Mouse (Mus musculus) heart, postnatal 0 days (tissue): ENCODE results near the gene Mrps6. TPM values are rescaled to one million over a fixed set of nuclear protein-coding genes. Genes with fewer than 3 reads are reported as not detected.

Experiments
- ATAC-seq: fragments of 200-750 bp; cut with Nextera tagmentation; 2 replicates; pipeline ENCODE4 v1.8.0; 2017; ENCODE audit warnings: low read depth, moderate number of reproducible peaks, moderate library complexity; ENCODE audit not compliant: insufficient read depth
- DNase-seq: peaks from one replicate; pipeline ENCODE4 v3.0.0-alpha.2; 2016; ENCODE audit warnings: low spot score
- H3K27ac ChIP-seq: fragments of 300-500 bp; sonication (generic); 2 replicates; pipeline ENCODE4 v1.5.1; 2014; ENCODE audit warnings: low read depth, mild to moderate bottlenecking
- H3K27me3 ChIP-seq: fragments of 300-500 bp; sonication (generic); 2 replicates; pipeline ENCODE4 v1.6.1; 2014; ENCODE audit warnings: low read length, mixed read lengths; ENCODE audit not compliant: control insufficient read depth, insufficient read depth
- H3K36me3 ChIP-seq: fragments of 300-500 bp; sonication (generic); replicated peaks from 2 replicates; pipeline ENCODE4 v1.6.1; 2014; ENCODE audit warnings: low read length, mixed read lengths; ENCODE audit not compliant: control insufficient read depth, insufficient read depth
- H3K4me1 ChIP-seq: fragments of 300-500 bp; sonication (generic); 2 replicates; pipeline ENCODE4 v1.6.1; 2014; ENCODE audit warnings: antibody characterized with exemption; ENCODE audit not compliant: control insufficient read depth, insufficient read depth
- H3K4me2 ChIP-seq: fragments of 300-500 bp; sonication (generic); 2 replicates; pipeline ENCODE4 v1.6.1; 2014; ENCODE audit warnings: low read depth, mild to moderate bottlenecking, low read length, moderate library complexity
- H3K4me3 ChIP-seq: fragments of 300-500 bp; sonication (generic); 2 replicates; pipeline ENCODE4 v1.5.1; 2014; ENCODE audit warnings: low read depth, low read length
- H3K9ac ChIP-seq: fragments of 300-500 bp; sonication (generic); replicated peaks from 2 replicates; pipeline ENCODE4 v1.6.1; 2014; ENCODE audit warnings: low read depth, low read length, mixed read lengths
- H3K9me3 ChIP-seq: fragments of 300-500 bp; sonication (generic); replicated peaks from 2 replicates; pipeline ENCODE4 v1.6.1; 2016; ENCODE audit warnings: low read length; ENCODE audit not compliant: control insufficient read depth
- CTCF ChIP-seq: IDR thresholded peaks from 2 replicates; pipeline ENCODE4 v1.5.1; 2016; ENCODE audit warnings: antibody characterized with exemption, control low read depth, low read depth
- EP300 ChIP-seq: IDR thresholded peaks from 2 replicates; pipeline ENCODE4 v1.6.1; 2016; ENCODE audit warnings: antibody characterized with exemption, low read depth
- WGBS: fragments of 180-500 bp; shearing (Covaris S2); extraction: QIAGEN DNeasy Blood & Tissue Kit; methylation state at CpG from one replicate; pipeline ENCODE4 v1.1.7; 2014; 5-methylcytosine and 5-hydroxymethylcytosine counted together
- polyA plus RNA-seq: library from polyadenylated mRNA; unstranded; fragments of >200 nt; fragmentation: Nextera tagmentation; extraction: Ambion mirVana; gene quantifications from 2 replicates; pipeline ENCODE4 v1.2.1, GENCODE M21; 2015
- total RNA-seq: library from RNA; depleted of rRNA; stranded (reverse); fragments of >200 nt; gene quantifications from 2 replicates; pipeline ENCODE4 v1.2.3, GENCODE M21; 2014; ENCODE audit warnings: low replicate concordance

The Mrps6 gene
- total and polyA plus RNA-seq, 2 experiments from 2014 or later = 43.7 to 115 TPM

DNA sequence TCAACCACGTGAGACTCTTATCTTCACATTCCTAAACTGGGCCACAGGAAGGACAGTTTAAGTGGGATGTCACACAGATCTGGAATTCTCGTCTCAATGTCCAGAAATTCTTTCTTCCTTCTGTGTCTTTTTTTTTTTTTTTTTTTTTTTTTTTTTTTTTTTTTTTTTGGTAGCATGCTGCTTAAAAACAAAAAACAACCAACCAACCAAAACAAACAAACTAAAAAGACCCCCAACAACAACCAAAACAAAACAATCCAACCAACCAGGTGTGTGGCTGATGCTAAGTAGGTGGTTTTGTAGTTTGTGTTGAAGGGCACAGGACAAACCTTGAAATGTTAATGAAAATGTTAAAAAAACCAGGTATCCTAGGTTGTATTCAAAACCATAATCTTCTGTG is 1.4 kb upstream of the Mrps6 start:
- Histone ChIP-seq H3K27me3 (no peaks in the 10 kb centered on the region), H3K4me3 (no peak overlapping the region), H3K9me3 (peaks cover 9% of the 10 kb centered on the region), H3K4me2 (no peak overlapping the region), H3K4me1 (peaks cover 12% of the 10 kb centered on the region; the same call in 1 of the 2 replicates), H3K27ac (no peak overlapping the region), H3K36me3 (no peaks in the 10 kb centered on the region), H3K9ac (no peak overlapping the region)
- no peak for DNase-seq
- TF ChIP-seq CTCF (no peak), EP300 (no peak)
- ATAC-seq = no peak
- WGBS = 15% methylated on average over 2 of the region's 2 CpGs

DNA sequence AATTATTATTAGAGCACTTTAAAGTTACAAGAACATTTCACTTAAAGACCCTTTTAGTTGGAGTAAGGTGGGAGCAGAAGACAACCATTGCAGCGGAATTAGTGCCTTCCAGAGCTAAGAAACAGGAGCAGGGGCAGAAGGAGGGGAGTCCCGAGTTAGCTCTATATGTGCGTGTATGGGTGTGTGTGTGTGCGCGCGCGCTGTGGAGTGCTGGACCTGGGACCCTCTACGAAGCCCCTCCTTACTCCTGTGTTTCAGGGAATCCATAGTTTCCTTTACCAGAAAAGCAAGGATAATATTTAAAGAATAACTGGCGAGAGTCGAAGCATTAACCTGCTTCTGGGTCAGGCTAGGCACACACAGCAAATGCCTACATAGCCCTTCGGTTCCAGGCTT is 616 bp upstream of the Mrps6 start:
- no peak for TF ChIP-seq EP300
- TF ChIP-seq CTCF = no peak
- H3K4me1 ChIP-seq = peaks cover 12% of the 10 kb centered on the region; the same call in 1 of the 2 replicates
- peak overlapping the region; percentile 84 for H3K9ac ChIP-seq
- H3K27ac ChIP-seq = peak overlapping the region; percentile 80
- peaks cover 9% of the 10 kb centered on the region for H3K9me3 ChIP-seq
- peak overlapping the region; percentile 99 for H3K4me2 ChIP-seq
- DNase-seq (no peak), ATAC-seq (no peak)
- 5% methylated on average over 11 of the region's 11 CpGs for WGBS
- H3K27me3 ChIP-seq = no peaks in the 10 kb centered on the region
- peaks cover 6% of the 10 kb centered on the region; the same call in 1 of the 2 replicates for H3K36me3 ChIP-seq
- peak overlapping the region; percentile 96 for H3K4me3 ChIP-seq

DNA sequence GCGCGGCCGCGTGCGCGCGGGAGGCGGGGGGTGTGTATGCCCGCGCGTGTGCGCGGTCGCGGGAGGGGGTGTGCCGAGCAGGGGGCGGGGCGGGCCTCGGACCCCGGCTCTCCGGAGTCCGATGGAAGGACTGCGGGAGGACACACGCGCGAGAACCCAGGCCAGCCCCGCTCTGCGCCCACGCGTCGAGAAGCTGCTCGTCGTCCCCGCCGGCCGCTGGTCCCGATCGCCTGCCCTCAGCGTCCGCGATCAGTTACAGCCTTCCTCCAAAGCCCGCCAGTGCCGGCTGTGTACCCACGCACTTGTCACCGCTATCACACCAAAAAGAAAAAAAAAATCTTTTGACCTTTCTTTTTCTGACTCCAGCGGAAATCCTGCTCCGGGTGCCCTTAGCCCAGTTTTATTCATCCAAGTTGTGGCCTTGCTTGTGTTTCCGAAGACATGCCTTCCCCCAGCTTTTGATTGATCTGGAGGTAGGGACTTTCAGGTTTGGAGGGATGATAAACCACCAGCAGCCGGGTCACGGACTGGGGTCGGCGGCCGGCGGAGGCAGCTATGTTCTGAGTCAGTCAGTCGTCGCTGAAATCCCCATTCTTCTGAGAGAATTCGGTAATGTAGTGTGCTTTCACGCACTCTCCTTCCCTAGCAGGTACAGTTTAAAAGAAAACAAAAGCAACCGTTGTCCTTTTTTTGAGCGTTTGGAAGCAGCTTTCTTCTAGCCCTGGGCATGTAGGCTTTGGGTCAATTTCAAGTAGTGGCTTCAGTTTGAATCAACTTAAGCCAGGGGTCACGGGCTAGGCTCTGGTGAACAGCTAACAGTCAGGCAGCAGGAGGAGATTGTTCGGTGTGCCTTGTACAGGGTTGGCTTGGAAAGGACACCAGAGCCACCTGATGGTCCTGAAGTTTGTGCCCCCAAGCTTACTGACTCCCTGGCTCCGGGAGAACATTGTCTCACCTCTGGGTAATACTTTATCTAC is 862 bp downstream of the Mrps6 start:
- ATAC-seq = peak; percentile 5; the same call in 1 of the 2 replicates
- Histone ChIP-seq H3K9ac (peak overlapping the region; percentile 84), H3K27me3 (no peaks in the 10 kb centered on the region), H3K27ac (peak overlapping the region; percentile 80), H3K9me3 (peaks cover 5% of the 10 kb centered on the region), H3K36me3 (peaks cover 13% of the 10 kb centered on the region), H3K4me1 (peaks cover 12% of the 10 kb centered on the region; the same call in 1 of the 2 replicates), H3K4me3 (peak overlapping the region; percentile 96), H3K4me2 (peak overlapping the region; percentile 99)
- DNase-seq = no peak
- WGBS = 4% methylated on average over 51 of the region's 63 CpGs
- TF ChIP-seq EP300 (no peak), CTCF (no peak)

DNA sequence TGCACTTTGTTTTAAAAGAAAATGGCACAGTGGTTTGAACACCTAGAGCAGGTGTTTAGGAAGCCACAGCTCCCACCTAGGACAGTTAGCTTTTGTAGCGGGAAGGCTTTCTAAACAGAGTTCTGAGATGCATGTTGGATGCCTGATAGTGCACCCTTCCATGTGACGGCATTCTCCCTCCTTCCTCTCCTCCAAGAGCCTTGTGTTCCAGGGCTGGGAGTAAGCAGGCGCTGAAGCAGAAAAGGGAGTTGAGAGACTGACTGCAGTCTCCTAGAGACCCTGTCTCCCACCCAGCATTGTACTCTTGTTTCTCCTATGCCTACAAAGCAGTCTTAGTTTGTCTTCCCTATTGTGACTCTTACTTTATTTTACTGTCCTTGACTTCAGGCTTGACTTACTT is 2.1 kb downstream of the Mrps6 start:
- DNase-seq = no peak
- no peak for ATAC-seq
- no peaks in the 10 kb centered on the region for H3K9me3 ChIP-seq
- H3K27ac ChIP-seq = no peak overlapping the region
- H3K4me2 ChIP-seq = peak overlapping the region; percentile 99; the same call in 1 of the 2 replicates
- 65% methylated on average over 3 of the region's 3 CpGs for WGBS
- no peaks in the 10 kb centered on the region for H3K27me3 ChIP-seq
- no peak overlapping the region for H3K9ac ChIP-seq
- no peak overlapping the region; the same call in 1 of the 2 replicates for H3K4me3 ChIP-seq
- peaks cover 12% of the 10 kb centered on the region; the same call in 1 of the 2 replicates for H3K4me1 ChIP-seq
- peaks cover 17% of the 10 kb centered on the region for H3K36me3 ChIP-seq
- TF ChIP-seq EP300 (no peak), CTCF (no peak)

DNA sequence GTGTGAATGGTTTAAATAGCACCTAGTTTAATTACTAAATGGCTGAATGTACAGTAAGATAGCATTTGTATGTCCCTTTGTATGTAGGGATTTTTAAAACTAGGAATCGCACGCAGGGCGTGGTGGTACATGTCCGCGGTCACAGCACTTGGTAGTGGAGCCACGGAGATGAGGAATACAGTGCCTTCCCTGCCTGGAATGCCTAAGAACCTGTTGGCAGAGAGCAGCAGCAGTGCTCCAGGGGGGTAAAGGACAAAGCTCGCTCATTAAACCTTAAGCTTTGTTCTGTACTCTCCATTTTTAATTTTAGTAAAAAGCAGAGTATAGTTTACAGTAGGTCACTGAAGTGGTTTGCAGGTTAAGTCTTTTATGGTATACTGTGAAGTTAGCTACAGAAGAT is 3.5 kb downstream of the Mrps6 start:
- Histone ChIP-seq H3K27ac (no peak overlapping the region), H3K4me1 (peaks cover 12% of the 10 kb centered on the region; the same call in 1 of the 2 replicates), H3K27me3 (no peaks in the 10 kb centered on the region), H3K4me3 (no peak overlapping the region), H3K4me2 (no peak overlapping the region), H3K9me3 (no peaks in the 10 kb centered on the region), H3K36me3 (peaks cover 28% of the 10 kb centered on the region), H3K9ac (no peak overlapping the region)
- no peak for TF ChIP-seq EP300
- TF ChIP-seq CTCF = no peak
- no peak for DNase-seq
- no peak for ATAC-seq
- 90% methylated on average over 7 of the region's 7 CpGs for WGBS
